ENCODE assay signal across 19 mouse cellular contexts in the genomic region with DNA sequence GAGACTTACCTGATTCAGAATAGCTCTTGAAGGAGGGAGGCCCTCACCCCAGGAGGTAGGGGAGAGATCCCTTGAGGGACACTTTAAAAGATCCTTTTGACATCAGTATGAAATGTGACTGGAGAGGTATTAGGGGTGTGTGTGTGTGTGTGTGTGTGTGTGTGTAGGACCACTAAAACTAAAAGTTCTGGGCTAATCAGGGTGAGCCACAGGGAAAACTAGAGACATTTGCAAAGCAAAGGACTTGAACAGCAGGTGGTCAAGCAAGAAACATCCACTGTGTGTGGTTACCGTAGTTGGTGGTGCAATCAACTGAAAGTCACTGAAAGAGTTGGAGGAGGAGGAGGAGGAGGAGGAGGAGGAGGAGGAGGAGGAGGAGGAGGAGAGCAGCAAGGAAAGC. TPM values are rescaled to one million over a fixed set of nuclear protein-coding genes. Genes with fewer than 3 reads are reported as not detected.
"Had no signal": no experiment of that assay in that cellular context is flagged by ENCODE, and none has a peak within 500 bp of the region (broad histone marks: within the 10 kb centered on the region; RNA-seq: fewer than 3 reads in every experiment).

No protein-coding gene starts in this region.

- H3K9me3 ChIP-seq: liver, embryonic 15.5 days; lung, embryonic 15.5 days; stomach, embryonic 15.5 days had no signal

- H3K4me3 ChIP-seq: liver, embryonic 15.5 days; lung, embryonic 15.5 days; megakaryocyte, embryonic 14.5 days; midbrain, embryonic 13.5 days; midbrain, embryonic 15.5 days; neural tube, embryonic 12.5 days; stomach, embryonic 15.5 days had no signal

- ATAC-seq: liver, postnatal 0 days; lung, postnatal 0 days; midbrain, embryonic 13.5 days; midbrain, embryonic 15.5 days had no signal

- H3K27ac ChIP-seq: liver, embryonic 15.5 days; lung, embryonic 15.5 days; midbrain, embryonic 13.5 days; midbrain, embryonic 15.5 days; neural tube, embryonic 12.5 days; stomach, embryonic 15.5 days; stomach, postnatal 0 days had no signal

- H3K4me1 ChIP-seq: liver, embryonic 15.5 days; midbrain, embryonic 15.5 days; neural tube, embryonic 12.5 days; stomach, embryonic 15.5 days had no signal

- H3K9ac ChIP-seq: liver, embryonic 15.5 days; liver, postnatal 0 days; lung, embryonic 15.5 days; midbrain, embryonic 13.5 days; midbrain, embryonic 15.5 days; neural tube, embryonic 12.5 days; stomach, embryonic 15.5 days had no signal

- DNase-seq: liver, postnatal 0 days; lung, adult 2 months; lung, postnatal 14 days; lung, postnatal 36 days; right cerebral cortex, postnatal 14 days; thymus, adult 2 months; thymus, postnatal 14 days; thymus, postnatal 36 days had no signal

- H3K4me2 ChIP-seq: liver, embryonic 15.5 days; lung, embryonic 15.5 days; midbrain, embryonic 11.5 days; midbrain, embryonic 13.5 days; midbrain, embryonic 15.5 days; neural tube, embryonic 12.5 days; stomach, embryonic 15.5 days had no signal

- H3K36me3 ChIP-seq: liver, embryonic 15.5 days; lung, embryonic 15.5 days; midbrain, embryonic 15.5 days; neural tube, embryonic 12.5 days; stomach, embryonic 15.5 days had no signal

- H3K27me3 ChIP-seq: liver, embryonic 15.5 days; lung, embryonic 15.5 days; megakaryocyte, embryonic 14.5 days; midbrain, embryonic 13.5 days; midbrain, embryonic 15.5 days; neural tube, embryonic 12.5 days; stomach, embryonic 15.5 days had no signal

RNA-seq across cellular contexts. Expression of a gene that starts 16.2 kb away (rescaled TPM):
- total RNA-seq: monocyte, adult 5-6 weeks had no signal
